Mouse (Mus musculus) hindbrain, embryonic 14.5 days (tissue): ENCODE results near the gene Ces1h. TPM values are rescaled to one million over a fixed set of nuclear protein-coding genes. Genes with fewer than 3 reads are reported as not detected.

ENCODE experiments used
- ATAC-seq: fragments of 200-750 bp; cut with Nextera tagmentation; 2 replicates; pipeline ENCODE4 v1.8.0; 2017; ENCODE audit warnings: moderate number of reproducible peaks, mild to moderate bottlenecking, moderate TSS enrichment, moderate library complexity; ENCODE audit not compliant: low FRiP score
- DNase-seq: peaks from one replicate; pipeline ENCODE4 v3.0.0-alpha.2; 2015; ENCODE audit warnings: low spot score
- H3K27ac ChIP-seq: fragments of 300-500 bp; sonication (generic); 2 replicates; pipeline ENCODE4 v1.5.1; 2014; ENCODE audit warnings: mild to moderate bottlenecking, moderate library complexity
- H3K27me3 ChIP-seq: fragments of 300-500 bp; sonication (generic); 2 replicates; pipeline ENCODE4 v1.6.1; 2014; ENCODE audit warnings: mild to moderate bottlenecking, low read length, mixed read lengths; ENCODE audit not compliant: control insufficient read depth, insufficient read depth
- H3K36me3 ChIP-seq: fragments of 300-500 bp; sonication (generic); replicated peaks from 2 replicates; pipeline ENCODE4 v1.6.1; 2014; ENCODE audit not compliant: control insufficient read depth, insufficient read depth
- H3K4me1 ChIP-seq: fragments of 300-500 bp; sonication (generic); replicated peaks from 2 replicates; pipeline ENCODE4 v1.6.1; 2014; ENCODE audit warnings: antibody characterized with exemption, low read length, mixed read lengths; ENCODE audit not compliant: control insufficient read depth, insufficient read depth
- H3K4me2 ChIP-seq: fragments of 300-500 bp; sonication (generic); replicated peaks from 2 replicates; pipeline ENCODE4 v1.6.1; 2014; ENCODE audit warnings: mild to moderate bottlenecking, moderate library complexity
- H3K4me3 ChIP-seq: fragments of 300-500 bp; sonication (generic); replicated peaks from 2 replicates; pipeline ENCODE4 v1.5.1; 2014; ENCODE audit warnings: mild to moderate bottlenecking, low read length
- H3K9ac ChIP-seq: fragments of 300-500 bp; sonication (generic); 2 replicates; pipeline ENCODE4 v1.6.1; 2014
- H3K9me3 ChIP-seq: fragments of 300-500 bp; sonication (generic); 2 replicates; pipeline ENCODE4 v1.6.1; 2016; ENCODE audit warnings: low read length; ENCODE audit not compliant: control insufficient read depth
- WGBS: fragments of 180-500 bp; shearing (Covaris S2); extraction: QIAGEN DNeasy Blood & Tissue Kit; methylation state at CpG from one replicate; pipeline ENCODE4 v1.1.7; 2014; 5-methylcytosine and 5-hydroxymethylcytosine counted together
- polyA plus RNA-seq: library from polyadenylated mRNA; unstranded; fragments of >200 nt; fragmentation: Nextera tagmentation; extraction: Ambion mirVana; gene quantifications from 2 replicates; pipeline ENCODE4 v1.2.1, GENCODE M21; 2014

Ces1h gene
- polyA plus RNA-seq, 1 experiment from 2014 or later = not detected

- H3K4me3 ChIP-seq = no peak within 1 kb of the TSS
- no peak within 1 kb of the TSS for H3K4me2 ChIP-seq
- H3K9me3 ChIP-seq = no peaks in the 10 kb centered on the region
- no peak for ATAC-seq
- no peak for DNase-seq
- no peak within 1 kb of the TSS for H3K27ac ChIP-seq
- no peaks in the 10 kb centered on the region for H3K4me1 ChIP-seq
- H3K36me3 ChIP-seq = no peaks in the 10 kb centered on the region
- no peak within 1 kb of the TSS for H3K9ac ChIP-seq
- WGBS = 66% methylated on average over 3 of the region's 3 CpGs
- H3K27me3 ChIP-seq = no peaks in the 10 kb centered on the region
Measured at GRCm38 (mm10) chr8:93337207-93337606, 42.3 kb downstream of the Ces1h start, which contains the start of gene Ces1g. Gene Ces1g, minus strand, starts transcription at chr8:93337308.

DNA sequence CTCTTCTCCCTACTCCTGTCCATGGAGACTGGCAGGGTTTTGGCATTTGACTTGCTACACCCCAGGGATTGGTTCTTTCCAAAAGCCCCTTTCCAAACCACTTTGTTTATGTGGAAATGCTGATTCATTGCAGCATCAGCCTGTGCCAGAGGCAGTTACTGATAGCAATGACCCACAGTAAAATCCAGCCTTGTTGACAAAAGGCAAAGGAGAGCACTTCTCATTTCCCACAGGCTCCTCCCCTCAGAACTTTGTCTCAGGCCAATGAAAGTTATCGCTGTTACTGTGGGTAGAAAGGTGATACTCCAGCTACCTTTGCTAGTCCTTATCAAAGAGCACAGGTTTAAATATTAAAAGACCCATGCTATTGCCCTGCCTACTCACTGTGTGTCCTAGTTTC, 46.8 kb downstream of the Ces1h start:
- no peaks in the 10 kb centered on the region for H3K9me3 ChIP-seq
- no peak overlapping the region for H3K9ac ChIP-seq
- H3K4me3 ChIP-seq = no peak overlapping the region
- no peaks in the 10 kb centered on the region for H3K36me3 ChIP-seq
- DNase-seq (no peak), ATAC-seq (no peak)
- no peak overlapping the region for H3K27ac ChIP-seq
- H3K4me1 ChIP-seq = no peaks in the 10 kb centered on the region
- H3K4me2 ChIP-seq = no peak overlapping the region
- no peaks in the 10 kb centered on the region for H3K27me3 ChIP-seq
- WGBS = 89% methylated on average over 1 of the region's 1 CpGs

GRCm38 (mm10) chr8:93331151-93331550, 48.4 kb downstream of the Ces1h start:
- WGBS = 94% methylated on average over 2 of the region's 2 CpGs
- no peaks in the 10 kb centered on the region for H3K9me3 ChIP-seq
- no peak for ATAC-seq
- no peaks in the 10 kb centered on the region for H3K4me1 ChIP-seq
- no peak overlapping the region for H3K9ac ChIP-seq
- H3K4me3 ChIP-seq = no peak overlapping the region
- H3K27me3 ChIP-seq = no peaks in the 10 kb centered on the region
- H3K27ac ChIP-seq = no peak overlapping the region
- no peak overlapping the region for H3K4me2 ChIP-seq
- DNase-seq = no peak
- H3K36me3 ChIP-seq = no peaks in the 10 kb centered on the region

- Histone ChIP-seq H3K36me3 (no peaks in the 10 kb centered on the region), H3K27ac (no peak overlapping the region), H3K4me3 (no peak overlapping the region), H3K27me3 (no peaks in the 10 kb centered on the region), H3K4me2 (no peak overlapping the region), H3K4me1 (no peaks in the 10 kb centered on the region), H3K9ac (no peak overlapping the region), H3K9me3 (no peaks in the 10 kb centered on the region)
- DNase-seq (no peak), ATAC-seq (no peak)
- 80% methylated on average over 2 of the region's 2 CpGs for WGBS
Measured at GRCm38 (mm10) chr8:93325123-93325522, 54.4 kb downstream of the Ces1h start.

GRCm38 (mm10) chr8:93317031-93317430, 62.5 kb downstream of the Ces1h start:
- H3K36me3 ChIP-seq = no peaks in the 10 kb centered on the region
- no peaks in the 10 kb centered on the region for H3K4me1 ChIP-seq
- H3K9me3 ChIP-seq = no peaks in the 10 kb centered on the region
- no peak overlapping the region for H3K9ac ChIP-seq
- WGBS = 92% methylated on average over 2 of the region's 2 CpGs
- H3K27ac ChIP-seq = no peak overlapping the region
- DNase-seq = no peak
- H3K27me3 ChIP-seq = no peaks in the 10 kb centered on the region
- no peak overlapping the region for H3K4me3 ChIP-seq
- no peak overlapping the region for H3K4me2 ChIP-seq
- ATAC-seq = no peak

- ATAC-seq (no peak), DNase-seq (no peak)
- no peak overlapping the region for H3K4me3 ChIP-seq
- H3K9ac ChIP-seq = no peak overlapping the region
- no peaks in the 10 kb centered on the region for H3K27me3 ChIP-seq
- H3K36me3 ChIP-seq = no peaks in the 10 kb centered on the region
- no peak overlapping the region for H3K27ac ChIP-seq
- H3K4me1 ChIP-seq = no peaks in the 10 kb centered on the region
- no peaks in the 10 kb centered on the region for H3K9me3 ChIP-seq
- WGBS = 73% methylated on average over 2 of the region's 2 CpGs
- no peak overlapping the region for H3K4me2 ChIP-seq
Measured at GRCm38 (mm10) chr8:93315557-93315956, 64.0 kb downstream of the Ces1h start.

Other genes starting within 250 kb of the Ces1h start
- gene Ces1c, start 248.4 kb downstream of the Ces1h start, polyA plus RNA-seq = not detected in 2 replicates
- 0.26 TPM in 1 of 2 replicates, not detected in the other for gene Ces1d, start 181.9 kb downstream of the Ces1h start, polyA plus RNA-seq
- not detected in 2 replicates for gene Ces1e, start 150.1 kb downstream of the Ces1h start, polyA plus RNA-seq
- gene Ces1f, start 100.0 kb downstream of the Ces1h start, polyA plus RNA-seq = not detected in 2 replicates
- not detected in 2 replicates for gene Ces1g, start 42.4 kb downstream of the Ces1h start, polyA plus RNA-seq
- 0.56 and 1.5 TPM in 2 replicates for gene Ces5a, start 156.1 kb upstream of the Ces1h start, polyA plus RNA-seq